Mouse (Mus musculus): ENCODE measurements at regions not wholly inside any gene's neighbourhood (a gene's known extent, or its start where the extent isn't known, plus 50 kb on each side); places are given as distances from the start of the nearest gene placed in this dataset.

DNA sequence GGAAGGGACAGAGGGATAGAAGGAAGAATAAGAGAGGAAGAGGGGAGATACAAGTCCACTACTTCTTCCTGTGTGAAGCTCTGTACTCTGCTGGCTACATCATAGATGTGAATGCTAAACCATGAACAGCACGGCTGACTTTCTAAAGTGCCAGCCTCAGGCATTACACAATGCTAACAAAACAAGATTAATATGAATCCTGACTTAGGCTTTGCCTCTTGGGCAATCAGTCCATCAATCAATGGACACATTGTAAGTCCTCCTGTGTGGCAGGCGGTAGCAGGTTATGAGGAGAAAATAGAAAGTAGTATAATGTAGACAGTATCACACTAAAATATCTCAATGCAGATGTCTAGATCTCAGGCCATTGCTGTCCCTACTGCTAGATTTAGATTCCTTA is 203.6 kb upstream of the Nrip1 start:
- DNase-seq (ENCODE audit: low read depth), result no peak

DNA sequence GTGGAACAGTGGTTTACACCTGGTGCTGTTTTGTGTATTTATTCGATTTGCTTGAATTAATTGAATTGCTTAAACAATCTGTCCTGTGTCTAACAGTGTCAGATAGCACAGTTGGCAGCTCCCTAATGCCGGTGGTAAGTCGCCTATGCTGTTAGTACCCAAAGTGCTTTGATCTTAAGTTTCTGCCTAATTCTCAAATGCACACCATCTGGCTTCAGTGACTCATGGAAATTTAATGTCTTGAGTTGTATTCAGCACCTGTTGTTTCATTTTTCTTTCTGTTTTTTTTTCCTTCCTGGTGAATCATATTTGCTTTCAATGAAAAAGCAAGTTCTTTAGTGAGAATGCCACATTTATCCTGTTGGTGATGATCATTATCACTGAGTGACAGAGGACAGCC is 201.7 kb upstream of the Nrip1 start:
- DNase-seq (ENCODE audit: low read depth), result peak; percentile 62

DNA sequence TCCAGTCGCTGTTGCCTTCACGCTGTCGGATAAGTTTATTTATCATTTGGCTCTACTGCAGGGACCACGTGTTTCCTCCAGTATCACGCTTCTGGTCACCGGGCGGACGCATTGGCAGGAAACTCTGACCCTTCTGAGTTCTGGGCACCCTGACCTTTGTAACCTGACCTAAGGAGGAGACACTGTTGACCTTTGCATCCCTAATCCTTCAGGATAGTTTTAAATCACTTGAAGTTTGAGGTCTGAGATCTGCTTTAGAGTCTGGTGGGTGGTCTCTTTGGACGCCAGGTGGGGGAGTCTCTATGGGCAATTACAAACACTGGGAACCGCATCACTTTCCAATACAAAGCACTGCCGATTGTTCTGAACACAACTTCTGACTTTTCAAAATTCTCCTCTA is 192.6 kb upstream of the Nrip1 start:
- DNase-seq (ENCODE audit: low read depth), result peak; percentile 43

DNA sequence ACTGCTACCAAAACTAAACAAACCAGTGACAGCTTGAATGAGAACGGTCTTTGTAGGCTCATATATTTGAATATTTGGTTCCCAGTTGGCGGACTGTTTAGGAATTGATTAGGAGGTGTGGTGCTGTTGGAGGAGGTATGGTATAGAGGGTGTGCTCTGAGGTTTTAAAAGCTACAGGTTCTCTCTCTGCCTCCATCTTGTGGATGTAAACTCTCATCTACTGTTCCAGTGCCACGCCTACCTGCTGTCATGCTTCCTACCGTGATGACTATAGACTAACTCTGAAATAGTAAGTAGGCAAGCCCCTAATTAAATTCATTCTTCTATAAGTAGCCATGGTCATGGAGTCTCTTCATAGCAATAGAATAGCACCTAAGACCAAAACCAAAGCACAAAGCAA is 181.2 kb upstream of the Nrip1 start:
- DNase-seq (ENCODE audit: low read depth), result peak; percentile 68

DNA sequence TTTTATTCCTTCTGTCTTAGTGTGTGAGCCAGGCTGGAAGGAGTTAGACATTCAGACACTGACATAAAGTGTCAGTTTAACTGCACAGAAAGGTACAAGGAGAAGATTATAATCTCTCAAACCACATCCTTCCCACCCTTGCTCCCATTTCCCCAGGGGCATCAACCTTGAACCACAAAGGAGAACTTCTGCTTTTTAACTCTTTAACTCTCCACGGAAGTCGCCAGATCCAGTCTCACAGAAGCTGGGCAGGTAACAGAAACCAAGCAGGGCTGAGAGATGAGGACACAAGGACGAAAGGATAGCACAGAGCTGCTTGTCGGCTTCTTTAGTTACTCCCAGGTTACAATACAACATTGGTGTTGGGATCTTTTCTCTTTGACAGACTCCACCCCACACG is 176.0 kb upstream of the Nrip1 start:
- DNase-seq (ENCODE audit: low read depth), result peak; percentile 97

DNA sequence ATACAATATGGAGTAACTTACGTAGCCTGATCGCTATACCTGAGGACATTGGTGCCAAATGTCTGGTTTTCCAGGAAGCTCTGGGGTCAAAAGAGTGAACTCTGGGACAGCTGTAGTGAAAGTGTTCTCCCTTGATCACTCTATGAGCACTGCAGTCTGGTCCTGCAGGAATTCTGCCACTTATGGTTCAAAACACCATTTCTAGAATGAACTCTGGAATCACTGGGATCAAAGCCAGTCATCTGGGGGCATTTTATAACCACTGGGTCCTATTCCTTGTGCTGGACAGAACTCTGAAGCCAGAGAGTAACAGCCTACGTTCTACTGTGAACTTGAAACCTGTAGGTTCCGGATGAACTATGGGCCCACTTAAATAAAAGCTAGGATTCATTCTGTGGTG is 173.5 kb upstream of the Nrip1 start:
- DNase-seq (ENCODE audit: low read depth), result no peak

DNA sequence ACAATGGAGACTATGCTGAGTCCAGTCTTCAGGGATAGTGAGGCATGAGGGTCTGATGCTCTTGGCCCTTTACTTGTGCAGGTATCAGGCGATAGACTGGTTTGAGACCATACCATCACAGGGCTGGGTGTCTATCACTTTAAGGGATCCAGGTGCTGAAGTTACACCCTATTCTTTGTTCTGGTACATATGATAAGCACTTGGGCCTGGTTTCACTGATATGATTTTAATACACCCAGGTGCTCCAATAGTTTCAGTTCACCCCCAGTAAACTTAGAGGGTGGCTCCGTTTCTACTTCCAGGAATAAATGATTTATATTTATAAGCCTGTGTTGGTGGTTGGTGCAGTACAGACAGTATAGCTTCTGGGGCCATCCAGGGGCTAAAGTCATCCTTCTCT is 173.0 kb upstream of the Nrip1 start:
- DNase-seq (ENCODE audit: low read depth), result no peak

DNA sequence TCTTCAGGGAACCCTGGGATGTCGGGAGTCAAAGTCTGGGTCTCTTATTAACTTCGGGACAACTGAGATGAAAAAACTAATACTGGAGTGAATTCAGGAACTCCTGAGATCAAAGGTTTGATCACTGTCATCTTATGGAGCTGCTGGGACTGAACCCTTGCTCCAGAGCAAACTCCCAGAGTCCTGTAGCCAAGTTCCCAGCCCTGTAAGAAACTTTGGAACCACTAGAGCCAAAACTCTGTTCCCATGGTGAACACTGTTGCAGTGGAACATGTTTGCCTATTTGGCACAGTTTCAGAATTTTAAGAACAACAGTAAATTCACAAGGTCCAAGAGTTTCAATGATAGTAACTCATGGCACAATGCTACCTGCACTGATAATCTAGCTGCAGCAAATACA is 172.3 kb upstream of the Nrip1 start:
- no peak for DNase-seq (ENCODE audit: low read depth)

DNA sequence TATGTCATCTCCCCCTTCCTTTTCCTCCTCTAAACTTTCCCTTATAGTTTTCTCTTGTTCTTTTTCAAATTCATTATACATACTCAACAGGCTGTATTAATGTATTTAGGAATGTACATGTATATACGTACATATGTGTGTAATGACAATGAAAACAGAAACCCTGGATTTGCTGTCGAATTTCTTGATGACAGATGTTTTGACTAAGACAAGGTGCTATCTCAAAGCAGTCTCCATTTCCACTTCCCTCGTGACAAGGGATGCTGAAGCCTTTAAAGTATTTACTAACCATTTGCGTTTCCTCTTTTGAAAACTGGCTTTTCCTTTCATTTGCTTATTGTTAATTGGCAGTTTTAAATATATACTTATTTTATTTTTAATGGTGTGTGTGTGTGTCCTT is 171.3 kb upstream of the Nrip1 start:
- DNase-seq (ENCODE audit: low read depth), result no peak

DNA sequence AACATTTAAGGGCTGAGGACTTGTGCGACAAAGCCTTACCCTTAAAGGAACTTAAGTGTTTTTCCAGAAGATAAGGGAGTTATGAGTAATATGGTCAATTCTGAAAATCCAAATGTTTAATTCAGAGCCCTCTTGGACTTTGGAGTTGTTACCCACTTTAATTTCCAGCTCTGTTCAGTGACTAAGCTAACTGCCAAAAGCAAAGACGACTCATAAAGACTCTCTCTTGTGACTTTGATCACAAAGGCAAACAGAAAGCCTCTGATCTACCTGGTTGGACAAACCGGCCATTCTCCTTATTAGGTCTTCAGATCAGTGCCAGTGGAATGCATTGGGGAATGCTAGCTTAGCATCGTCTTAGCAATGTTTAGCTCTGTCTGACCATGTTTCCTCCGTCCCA is 167.3 kb upstream of the Nrip1 start:
- DNase-seq (ENCODE audit: low read depth), result peak; percentile 53

DNA sequence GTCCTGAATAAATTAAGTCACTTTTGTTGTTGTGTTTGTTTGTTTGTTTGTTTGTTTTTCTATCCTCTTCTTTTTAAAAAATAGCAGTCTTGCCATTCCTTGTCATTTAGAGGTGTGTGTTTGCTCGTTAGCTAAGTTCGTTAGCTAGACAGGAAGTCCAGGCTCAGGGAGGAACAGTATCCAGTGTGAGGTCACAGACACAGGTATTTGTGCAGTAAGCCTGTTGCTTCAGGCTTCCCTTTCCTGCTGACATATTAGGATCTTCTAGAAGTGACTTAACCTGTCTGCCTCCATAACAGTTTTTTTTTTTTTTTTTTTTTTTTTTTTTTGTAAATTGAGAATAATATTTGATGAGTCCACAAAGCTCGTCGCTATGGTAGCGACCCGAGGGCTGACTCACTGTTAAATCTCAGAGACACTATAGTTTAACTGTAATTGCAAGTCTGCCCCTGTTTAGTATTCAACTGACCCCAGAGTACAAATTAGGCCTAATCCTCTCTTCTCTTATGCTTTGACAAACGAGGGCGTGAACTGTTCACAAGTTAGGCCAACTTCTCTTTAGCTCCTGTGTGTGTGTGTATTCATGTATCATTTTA is 166.8 kb upstream of the Nrip1 start:
- DNase-seq (ENCODE audit: low read depth), result no peak

DNA sequence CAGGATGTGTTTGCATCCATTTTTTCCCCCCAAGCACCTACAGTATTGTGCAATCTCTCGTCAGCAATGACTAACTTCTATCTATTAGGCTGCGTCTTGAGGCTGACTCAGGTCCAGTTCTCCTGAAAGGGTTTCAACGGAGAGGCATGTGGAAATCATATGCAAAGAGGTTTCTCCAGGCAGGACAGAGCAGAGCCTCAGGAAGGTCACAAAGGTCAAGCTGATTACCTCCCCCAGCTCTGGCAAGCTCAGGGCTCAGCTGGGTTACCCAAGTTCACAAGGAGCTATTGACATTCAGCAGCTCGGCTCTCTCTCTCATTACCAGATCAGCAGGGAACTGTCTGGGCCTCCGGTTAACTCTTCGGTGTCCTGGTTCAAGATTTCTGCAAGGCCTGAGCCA is 166.0 kb upstream of the Nrip1 start:
- DNase-seq (ENCODE audit: low read depth), result peak; percentile 89

DNA sequence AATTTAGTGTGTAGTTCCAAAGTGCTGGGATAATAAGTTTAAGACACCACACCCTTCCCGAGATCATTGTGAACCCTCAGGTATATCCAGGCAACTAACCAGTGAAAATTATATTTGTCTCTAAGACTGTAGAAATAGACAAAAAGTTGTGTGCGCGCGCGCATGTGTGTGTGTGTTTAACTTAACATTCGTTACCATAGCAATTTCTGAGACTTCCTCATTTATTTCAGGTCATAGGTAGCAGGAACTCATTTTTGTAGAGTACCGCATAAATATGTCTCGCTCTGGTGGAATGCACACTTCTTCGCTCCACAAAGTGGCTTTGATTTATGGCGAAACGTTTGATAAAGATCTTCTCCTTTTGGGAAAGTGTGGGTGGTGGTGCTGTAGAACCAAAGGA is 164.2 kb upstream of the Nrip1 start:
- DNase-seq (ENCODE audit: low read depth), result no peak

DNA sequence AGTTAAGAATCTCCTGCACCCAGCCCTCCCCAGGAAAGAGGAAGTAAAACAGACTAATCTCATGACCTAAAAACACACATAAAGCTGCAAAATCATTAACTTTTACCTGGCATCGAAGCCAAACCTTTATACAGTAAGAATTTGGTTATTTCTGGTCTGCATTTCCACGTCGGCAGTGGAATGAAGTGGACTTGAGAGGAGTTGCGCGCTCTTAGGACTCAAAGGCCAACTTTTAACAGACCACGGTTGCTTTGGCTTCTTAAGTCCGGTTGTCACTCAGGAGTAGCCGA is 159.2 kb upstream of the Nrip1 start:
- DNase-seq (ENCODE audit: low read depth), result peak; percentile 67

DNA sequence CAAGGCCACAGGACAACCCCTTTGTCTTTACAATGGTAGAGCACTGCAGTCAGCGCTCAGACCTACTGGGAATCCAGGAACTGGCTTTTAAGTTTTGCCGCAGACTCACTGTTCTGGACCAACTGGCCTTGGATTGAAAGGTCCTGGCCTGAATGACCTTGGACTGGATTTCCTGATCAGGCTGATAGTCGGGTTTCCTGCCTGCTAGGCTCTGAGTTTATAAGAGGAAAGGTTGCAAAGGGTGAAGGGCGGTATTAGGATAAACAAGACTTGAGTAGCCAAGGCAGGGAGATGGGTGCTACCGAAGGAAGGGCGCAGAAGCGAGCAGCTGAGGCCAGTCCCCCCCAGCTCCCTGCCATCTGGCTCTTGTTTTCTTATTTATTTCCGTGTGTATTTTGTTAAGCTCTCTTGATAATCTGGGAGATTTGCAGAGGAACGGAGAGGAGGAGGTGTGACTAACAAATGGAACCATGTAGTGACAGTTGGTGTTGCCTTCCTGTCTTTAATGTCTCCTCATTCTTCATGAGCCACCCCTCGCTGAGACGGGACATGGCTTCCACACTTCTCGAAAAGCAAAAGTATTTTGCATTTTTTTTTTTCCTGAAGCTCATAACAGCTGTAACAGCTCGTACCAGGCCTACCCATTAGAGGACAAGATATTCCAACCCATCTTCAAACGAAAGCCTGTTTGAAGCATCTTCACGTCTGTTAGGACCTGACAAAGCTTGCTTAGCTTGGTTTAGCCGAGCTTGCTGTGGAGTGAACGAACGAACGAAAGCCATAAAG is 158.7 kb upstream of the Nrip1 start:
- DNase-seq (ENCODE audit: low read depth), result peak; percentile 90

DNA sequence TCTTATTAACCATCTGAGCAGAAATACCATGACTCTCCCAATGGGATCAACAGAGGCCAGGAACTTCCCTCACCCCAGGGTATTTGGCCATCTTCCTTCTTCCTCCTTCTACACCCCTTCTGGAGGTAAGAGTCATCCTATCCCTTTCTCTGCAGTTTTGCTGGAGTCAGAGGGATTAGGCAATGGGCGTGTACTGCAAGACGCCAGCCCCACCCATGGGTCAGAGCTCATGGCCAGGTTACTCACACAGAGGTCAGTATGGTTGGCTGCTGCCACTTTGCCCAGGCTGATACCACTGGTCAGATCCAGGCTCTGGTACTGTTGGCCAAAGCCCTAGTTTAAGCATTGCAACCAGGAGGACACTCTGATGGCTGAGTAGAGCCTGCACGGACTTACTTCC is 157.3 kb upstream of the Nrip1 start:
- peak; percentile 46 for DNase-seq (ENCODE audit: low read depth)

DNA sequence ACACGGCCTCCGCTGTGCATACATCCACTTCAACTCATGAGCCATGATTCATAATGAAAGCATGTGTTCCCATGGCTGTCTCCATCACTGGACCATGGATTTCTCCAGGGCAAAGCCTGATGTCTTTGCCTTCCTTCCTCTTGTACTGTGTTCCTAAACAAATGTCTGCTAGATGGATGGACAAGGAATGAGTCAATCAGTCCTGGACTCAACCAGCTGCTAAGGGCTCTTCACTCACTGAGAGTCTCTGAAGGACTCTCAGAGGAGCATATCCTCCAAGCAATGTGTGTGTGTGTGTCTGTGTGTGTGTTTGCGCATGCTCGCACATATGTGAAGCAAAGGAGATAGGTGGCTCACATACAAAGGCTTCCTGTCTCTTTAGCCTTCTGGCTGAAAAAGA is 156.0 kb upstream of the Nrip1 start:
- no peak for DNase-seq (ENCODE audit: low read depth)

DNA sequence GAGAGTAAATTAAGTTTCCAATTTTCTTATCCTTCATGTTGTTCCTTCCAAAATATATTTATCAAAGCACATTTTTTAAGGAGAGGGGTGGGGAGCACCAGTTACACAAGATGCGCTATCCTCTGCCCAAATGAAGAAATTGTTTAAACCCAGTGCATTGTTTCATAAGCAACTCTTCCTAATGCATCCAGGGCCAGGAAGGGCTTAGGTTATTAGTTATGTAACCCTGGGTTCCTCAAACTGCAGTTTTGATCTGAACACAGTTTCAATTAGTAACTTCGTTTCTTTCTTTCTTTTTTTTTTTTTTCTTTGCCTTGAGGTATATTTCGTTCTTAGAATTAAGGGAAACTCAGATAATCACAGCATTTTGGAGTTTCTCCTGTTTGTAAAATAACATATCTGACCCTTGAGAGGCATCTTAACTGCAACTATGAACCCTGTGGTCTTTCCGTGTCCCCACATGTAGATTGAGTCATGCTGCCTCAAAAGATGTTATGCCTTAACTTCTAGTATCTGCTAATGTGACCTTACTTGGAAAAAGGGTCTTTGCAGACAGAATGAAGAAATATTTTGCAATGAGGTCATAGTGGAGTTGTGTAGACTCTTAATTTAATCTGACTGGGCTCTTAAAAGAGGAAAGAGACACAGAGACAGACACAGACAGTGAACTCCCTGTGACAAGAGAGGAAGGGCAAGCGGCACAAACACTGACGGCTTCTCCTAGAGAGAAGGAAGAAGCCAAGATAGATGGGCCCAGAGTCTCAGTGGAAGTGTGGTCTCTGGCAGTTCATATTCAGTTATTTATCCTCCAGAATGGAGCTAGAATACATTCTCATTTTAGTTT is 153.7 kb upstream of the Nrip1 start:
- DNase-seq (ENCODE audit: low read depth), result peak; percentile 68

DNA sequence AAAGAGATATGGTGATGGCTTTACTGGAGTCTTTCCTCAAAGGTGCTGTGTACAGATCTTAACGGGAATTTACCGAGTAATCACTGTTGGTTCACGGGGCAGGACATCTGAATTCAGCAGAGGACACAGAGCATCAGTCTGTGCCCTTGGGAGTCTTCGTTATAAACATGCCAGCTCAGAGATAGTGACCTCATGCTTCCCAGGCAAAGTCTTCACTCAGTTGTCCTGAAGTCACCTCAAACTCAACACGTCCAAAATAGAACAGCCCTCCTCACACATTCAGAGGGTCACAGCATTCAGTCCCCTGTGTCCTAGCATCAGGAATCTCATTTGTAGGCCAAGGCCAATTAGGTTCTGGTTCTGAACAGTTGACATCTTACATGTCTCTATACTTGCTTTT is 151.9 kb upstream of the Nrip1 start:
- DNase-seq (ENCODE audit: low read depth), result no peak

DNA sequence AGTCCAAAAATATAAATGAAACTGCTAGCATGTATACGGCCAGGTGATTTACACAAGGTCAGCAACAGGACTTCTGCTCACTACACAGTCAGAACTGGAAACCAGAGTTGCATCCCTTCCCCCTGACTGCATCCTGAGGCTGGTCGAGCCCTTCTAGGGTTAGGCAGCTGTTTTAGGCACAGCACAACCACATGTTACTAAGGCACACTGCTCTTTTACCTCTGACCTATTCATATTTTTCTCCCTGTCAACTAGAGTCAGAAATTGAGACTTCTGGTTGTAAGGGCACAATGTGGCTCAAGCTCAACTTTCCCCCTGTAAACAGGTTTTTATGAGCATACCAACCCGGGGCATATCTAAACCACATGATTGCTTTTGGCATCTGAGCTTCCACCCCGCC is 151.3 kb upstream of the Nrip1 start:
- no peak for DNase-seq (ENCODE audit: low read depth)

DNA sequence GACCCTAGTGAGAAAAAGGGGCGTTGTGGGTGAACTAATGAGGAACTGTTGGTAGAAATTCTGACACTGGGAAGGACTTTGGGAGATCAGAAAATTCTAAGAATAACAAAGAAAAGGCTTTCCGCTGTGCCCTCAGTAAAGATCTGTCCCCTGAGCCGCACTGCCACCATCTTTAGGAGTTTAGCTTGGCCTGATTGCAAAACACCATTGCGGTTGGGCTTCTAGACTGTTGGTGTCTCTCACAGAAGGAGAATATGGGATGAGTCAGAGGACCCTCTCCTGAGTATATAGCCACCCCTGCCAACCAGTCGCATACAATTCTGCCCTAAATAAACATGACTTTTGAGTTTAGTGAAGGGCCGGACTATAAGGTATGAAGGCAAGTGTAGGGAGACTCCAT is 147.5 kb upstream of the Nrip1 start:
- no peak for DNase-seq (ENCODE audit: low read depth)

DNA sequence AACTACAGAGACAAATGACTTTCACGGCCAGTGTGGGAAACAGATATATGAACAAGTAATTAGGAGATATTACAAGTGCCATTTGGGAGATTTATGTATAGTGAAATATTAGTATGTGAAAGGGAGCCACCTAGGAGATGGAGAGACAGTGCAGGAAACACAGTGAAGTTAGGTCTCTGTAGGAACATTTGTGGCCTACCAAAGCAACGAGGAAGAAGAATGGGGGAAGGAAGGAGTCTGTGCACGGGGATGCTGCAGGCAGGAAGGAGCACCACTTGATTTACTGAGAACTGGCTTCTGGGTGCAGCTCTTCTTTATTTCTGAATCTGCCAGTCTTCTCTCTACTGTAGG is 147.0 kb upstream of the Nrip1 start:
- no peak for DNase-seq (ENCODE audit: low read depth)

DNA sequence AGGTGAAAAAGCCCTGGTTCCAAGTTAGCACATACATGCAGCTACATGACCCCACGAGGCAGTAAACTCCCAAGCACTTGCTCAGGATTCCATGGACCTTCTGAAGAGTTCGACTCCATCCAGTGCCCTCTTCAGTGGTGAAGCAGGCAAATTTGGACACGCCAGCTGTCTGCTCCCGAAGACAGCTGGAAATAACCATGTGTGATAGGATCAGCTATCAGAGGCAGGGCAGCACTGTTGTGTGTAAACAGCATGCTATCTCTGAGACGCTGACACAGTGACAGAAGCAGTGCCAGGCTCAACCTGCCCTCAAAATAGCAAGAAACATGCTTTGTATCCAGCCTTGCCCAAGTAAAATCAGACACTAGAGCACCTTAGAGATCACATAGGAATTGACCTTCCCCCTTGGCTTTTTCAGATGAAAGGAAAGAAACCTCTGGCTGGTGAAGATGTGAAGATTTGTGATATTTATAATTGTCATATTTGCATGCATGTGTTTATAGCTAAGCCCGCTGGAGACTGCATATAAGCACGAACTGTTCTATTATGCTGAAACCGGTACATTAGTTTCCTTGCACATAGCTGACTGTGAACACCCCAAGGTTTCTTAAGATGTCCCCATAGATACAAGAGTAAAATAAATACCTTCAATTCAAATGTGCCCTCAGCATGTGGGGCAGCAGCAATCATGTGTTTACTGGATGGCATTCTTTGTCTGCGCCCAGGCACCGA is 146.4 kb upstream of the Nrip1 start:
- no peak for DNase-seq (ENCODE audit: low read depth)
